Mouse (Mus musculus) embryonic fibroblast, embryonic 13.5 days (primary cell): ENCODE data around the gene Macrod2.

ENCODE experiments used
- CTCF ChIP-seq: IDR thresholded peaks from 2 replicates; pipeline ENCODE4 v1.5.1; 2011; ENCODE audit warnings: mild to moderate bottlenecking, control low read depth, low read length, moderate library complexity, borderline replicate concordance; ENCODE audit not compliant: insufficient read depth
- POLR2A ChIP-seq: IDR thresholded peaks from 2 replicates; pipeline ENCODE4 v1.6.1; 2011; ENCODE audit warnings: low read depth, mild to moderate bottlenecking, control low read depth, low read length, moderate library complexity

GRCm38 (mm10) chr2:141266591-141266990 lies 871.5 kb downstream of the Macrod2 start:
- TF ChIP-seq CTCF (no peak), POLR2A (no peak)
